Mouse (Mus musculus) heart, postnatal 36 days (tissue): ENCODE data around the gene Ttf2. TPM values are rescaled to one million over a fixed set of nuclear protein-coding genes. Genes with fewer than 3 reads are reported as not detected.

Source experiments
- DNase-seq, 2 experiments: peaks; one replicate each; pipeline ENCODE4 v3.0.0; 2021 to 2022
- intact Hi-C: fragments of 180-260 bp; cut with DNase I; formaldehyde crosslinking; loops from one replicate; pipeline ENCODE4 v1.15.1; 2025
- total RNA-seq, 2 experiments: library from RNA; stranded (reverse); gene quantifications; 2 replicates each; pipeline ENCODE4 v1.2.3; 2021

The Ttf2 gene
- total RNA-seq: 1 to 10 TPM; 2.2 to 2.6 TPM

DNA sequence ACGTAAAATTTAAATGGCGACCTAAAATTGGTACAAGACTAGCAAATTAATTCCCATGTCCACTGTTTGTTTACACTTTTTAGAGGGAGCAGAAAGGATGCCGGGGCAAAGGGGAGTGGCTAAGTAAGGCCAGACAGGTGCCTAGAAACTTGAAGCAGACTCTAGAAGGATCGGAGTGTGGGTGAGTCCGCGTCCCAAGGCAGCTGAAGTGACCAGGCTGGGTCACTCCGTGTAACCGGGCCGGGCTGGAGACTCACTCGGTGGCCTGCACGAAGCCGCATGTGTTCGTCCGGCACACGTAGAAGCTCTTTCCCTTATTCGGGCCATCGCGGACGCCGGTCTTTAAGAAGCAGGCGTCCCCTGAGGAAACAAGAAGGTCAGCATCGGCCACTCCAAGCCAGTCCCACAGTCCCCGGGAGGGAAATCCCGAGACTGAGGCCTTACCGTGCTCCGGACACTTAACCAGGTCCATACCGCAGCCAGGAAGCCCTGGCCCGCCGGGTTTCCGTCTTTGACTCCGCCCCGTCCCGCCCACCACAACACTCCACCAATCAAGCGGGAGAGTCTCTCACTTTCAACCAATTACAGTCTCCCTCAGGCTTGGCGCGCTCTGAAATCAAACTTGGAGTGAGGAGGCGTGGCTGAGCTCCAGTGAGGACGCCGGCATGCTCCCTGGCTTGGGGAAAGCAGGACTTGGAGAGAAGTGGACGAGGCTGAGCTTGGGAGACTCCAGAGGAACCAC is at the start of gene Ttf2:
Gene Ttf2 (minus strand): TSS at position 488 of the 742 bp plus-strand sequence.
- peak; percentile 94 to 95 for DNase-seq
- intact Hi-C loops: loop anchor here (5.0 kb wide), 1 partner anchor 403 kb away; no protein-coding TSS in a partner anchor

DNA sequence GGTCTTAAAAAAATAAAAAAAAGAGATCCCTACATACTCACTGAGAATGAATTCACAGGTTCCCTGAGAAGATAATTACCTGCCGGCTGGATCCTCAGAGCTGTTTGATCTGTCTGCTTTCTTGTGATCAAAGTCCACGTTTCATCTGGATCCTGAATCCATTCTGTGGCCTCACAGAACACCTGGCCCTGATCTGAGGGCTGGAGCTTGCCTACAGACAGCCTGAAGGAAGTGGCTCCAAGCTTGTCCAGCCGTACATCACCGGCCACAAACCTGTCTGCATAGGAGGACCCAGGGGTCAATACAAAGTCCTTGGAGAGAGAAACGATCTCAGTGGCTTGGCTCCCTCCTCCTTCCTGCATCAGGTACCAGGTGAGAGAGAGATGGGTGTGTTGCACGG is 49.0 kb upstream of the Ttf2 start:
- intact Hi-C loops: no loop called here
- no peak for DNase-seq

- intact Hi-C loops: no loop called here
- DNase-seq: no peak
These were observed 46.6 kb upstream of the Ttf2 start for GRCm38 (mm10) chr3:101016050-101016449.

- DNase-seq: no peak
- intact Hi-C loops: no loop called here
These were observed 45.8 kb upstream of the Ttf2 start for GRCm38 (mm10) chr3:101015254-101015653.

- no peak for DNase-seq
- intact Hi-C loops: no loop called here
These were observed 44.1 kb upstream of the Ttf2 start for GRCm38 (mm10) chr3:101013536-101013935.

DNA sequence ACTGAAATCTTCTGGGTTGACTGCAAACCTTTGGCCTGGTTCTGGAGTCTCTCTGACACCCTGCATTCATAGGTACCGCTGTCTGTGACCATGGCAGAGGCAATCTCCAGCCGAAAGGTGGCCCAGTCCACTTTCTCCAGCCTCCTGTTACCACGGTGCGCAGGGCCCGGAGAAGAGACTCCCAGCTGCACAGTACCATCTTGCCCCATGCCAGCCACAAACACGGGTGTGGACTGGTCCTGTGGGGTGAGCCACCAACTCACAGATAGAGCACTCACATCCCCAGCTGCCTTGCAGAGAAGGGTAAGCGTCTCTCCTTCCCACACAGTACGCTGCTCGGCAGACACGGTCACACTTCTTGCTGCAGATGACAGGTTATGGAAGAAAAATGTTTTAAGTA is 43.5 kb upstream of the Ttf2 start:
- DNase-seq: no peak
- intact Hi-C loops: no loop called here

DNA sequence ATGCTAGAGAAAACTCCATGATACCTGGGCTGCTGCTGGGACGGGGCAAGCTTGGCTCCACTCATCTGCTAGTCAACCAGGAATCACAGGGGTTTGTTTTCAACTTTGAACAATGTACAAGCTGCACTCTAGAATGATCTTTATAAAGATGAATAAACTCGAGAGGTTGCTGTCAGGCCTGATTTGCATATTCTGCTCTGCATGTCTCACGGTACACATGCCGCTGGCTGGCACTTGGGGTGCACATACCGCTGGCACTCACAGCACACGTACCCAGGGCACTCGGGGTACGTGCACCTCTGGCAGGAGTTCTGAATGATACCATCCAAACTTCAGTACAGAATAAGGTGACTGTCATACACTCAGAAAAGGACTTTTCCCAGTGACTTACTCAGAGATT is 43.1 kb upstream of the Ttf2 start:
- DNase-seq: no peak

DNA sequence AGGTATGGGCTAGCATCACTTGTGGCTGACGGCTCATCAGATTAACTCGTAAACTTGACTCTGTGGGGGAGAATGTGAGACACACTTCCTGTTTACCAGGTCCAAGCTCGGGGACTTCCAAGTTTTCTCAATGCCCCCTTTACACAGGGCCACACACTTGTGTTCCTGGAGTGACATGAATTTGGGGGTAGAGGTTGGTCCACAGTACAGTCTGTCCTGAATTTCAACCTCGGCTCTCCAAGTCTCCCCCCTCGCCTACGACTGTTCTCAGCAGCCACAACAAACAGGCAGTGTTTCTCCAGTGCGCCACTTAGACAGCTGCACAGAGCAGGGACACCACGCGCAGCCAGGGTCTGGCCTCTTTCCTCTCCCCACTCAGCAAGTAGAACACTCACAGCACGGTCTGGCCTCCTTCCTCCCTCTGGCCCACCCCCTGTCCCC is 42.7 kb upstream of the Ttf2 start:
- intact Hi-C loops: no loop called here
- peak in 1 of 2 experiments; percentile 31 for DNase-seq

More for the DNA sequence above, 43.1 kb upstream of the Ttf2 start:
- intact Hi-C loops: no loop called here

DNA sequence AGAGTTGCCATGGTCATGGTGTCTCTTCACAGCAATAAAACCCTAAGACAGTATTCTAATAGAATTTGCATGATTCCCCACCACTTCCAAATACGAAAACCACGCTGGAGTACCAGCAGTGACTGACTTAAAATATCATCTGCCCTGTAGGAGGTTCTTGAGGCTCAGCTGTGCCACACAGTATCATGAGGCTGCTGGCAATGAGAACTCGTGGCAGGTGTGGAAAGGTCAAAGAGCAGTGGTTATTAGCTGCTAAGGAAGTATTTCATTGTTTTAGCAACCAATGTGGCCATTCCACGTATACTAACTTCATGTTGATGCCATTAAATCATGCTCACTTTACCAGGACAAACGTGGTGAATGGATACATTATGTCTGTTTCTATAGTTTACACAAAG is 41.7 kb upstream of the Ttf2 start:
- intact Hi-C loops: no loop called here
- DNase-seq: no peak

DNA sequence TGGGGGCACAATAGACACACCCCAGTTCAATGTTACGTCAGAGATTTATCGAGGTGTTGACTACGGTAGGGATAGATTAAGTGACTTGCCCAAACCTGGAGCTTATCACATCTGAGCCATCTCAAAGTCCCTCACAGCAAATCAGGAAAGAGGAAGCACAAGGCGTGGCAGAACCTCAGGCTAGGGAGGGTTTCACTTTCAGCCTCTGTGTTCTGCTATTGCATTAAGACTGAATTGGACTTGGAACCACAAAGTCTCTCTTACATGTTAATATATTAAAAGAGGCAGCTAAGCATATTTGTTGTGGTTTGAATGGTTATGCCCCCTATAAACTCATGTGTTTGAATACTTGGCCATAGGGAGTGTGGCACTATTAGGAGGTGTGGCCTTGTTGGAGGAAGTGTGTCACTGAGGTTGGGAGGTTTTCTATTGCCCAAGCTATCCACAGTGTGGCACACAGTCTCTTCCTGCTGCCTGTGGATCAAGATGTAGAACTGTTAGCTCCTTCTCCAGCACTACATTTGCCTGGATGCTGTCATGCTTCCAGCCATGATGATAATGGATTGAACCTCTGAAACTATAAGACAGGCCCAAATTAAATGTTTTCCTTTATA is 41.2 kb upstream of the Ttf2 start:
- intact Hi-C loops: no loop called here
- DNase-seq: no peak

DNA sequence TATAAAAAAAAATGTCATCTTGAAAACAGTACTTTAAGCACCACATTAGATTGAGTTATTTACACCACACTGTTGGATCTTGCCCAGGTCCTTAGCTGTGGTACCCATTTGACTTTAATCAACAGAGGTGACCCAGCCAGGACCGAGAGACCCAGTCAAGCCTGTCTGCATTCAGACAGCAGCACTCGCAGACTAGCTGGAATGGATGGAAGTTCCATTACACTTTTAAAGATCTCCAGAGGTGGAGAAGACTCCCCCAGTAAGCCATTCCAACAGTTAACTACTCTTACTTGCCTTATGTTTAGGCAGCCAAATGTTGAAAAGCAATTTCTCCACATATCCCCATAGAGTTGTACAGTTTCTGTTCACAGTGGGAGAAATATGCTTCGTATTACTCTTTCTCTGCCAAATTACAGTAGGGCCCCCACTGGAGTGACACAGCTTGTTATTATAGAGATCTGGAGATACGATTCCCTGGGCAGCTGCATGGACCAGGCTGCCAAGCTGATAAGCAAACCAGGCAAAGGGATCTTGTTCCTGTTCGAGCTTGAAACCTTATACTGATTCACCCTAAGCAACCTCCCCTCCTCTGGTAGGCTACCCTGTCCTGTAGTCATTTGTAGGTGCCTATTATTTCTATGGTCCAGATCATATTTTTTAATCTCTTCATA is 37.8 kb upstream of the Ttf2 start:
- intact Hi-C loops: no loop called here
- DNase-seq: no peak

- DNase-seq: no peak
These were observed 35.9 kb upstream of the Ttf2 start for GRCm38 (mm10) chr3:101005392-101005791.

DNA sequence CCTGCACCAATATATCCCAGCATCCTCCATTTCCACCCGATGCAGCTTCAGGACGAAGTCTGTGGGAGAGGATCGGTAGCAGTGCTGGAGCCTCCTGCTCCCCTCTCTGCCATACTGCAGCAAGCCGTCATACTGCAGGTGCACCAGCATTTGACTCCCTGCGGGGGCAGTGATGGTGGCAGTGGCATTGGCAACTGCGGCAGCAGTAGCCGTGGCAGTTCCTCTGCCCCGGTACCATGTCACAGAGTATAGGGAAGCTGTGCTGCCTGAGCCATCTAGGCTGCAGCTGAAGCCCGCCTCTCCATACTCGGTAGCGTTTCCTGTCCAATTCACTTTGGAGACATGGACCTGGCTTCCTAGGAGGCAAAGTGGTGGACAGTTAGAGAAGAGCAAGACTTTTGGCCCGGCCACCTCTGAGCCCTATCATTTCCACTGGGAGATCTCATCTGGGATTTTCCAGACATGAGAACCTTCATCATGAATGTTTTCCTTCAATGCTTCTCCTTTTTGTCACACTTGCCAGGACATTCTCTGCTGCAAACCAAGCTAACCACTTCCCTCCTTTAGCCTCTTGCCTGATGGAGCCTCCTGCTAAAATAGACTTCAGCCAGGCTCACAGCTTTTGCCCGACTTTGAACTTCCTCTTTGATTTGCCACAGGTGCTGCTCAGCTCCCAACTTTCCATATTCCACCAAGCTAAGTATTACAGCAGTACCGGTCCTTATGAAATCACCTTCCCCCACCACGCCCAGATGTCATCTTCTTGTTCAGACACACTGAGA is 34.3 kb upstream of the Ttf2 start:
- intact Hi-C loops: no loop called here
- no peak for DNase-seq

More at GRCm38 (mm10) chr3:101005392-101005791, 35.9 kb upstream of the Ttf2 start:
- intact Hi-C loops: no loop called here

GRCm38 (mm10) chr3:100999732-101000131 is 30.3 kb upstream of the Ttf2 start:
- intact Hi-C loops: loop anchor here (1.0 to 5.0 kb wide), 2 partner anchors 25 to 163 kb away; no protein-coding TSS in a partner anchor
- no peak for DNase-seq

DNA sequence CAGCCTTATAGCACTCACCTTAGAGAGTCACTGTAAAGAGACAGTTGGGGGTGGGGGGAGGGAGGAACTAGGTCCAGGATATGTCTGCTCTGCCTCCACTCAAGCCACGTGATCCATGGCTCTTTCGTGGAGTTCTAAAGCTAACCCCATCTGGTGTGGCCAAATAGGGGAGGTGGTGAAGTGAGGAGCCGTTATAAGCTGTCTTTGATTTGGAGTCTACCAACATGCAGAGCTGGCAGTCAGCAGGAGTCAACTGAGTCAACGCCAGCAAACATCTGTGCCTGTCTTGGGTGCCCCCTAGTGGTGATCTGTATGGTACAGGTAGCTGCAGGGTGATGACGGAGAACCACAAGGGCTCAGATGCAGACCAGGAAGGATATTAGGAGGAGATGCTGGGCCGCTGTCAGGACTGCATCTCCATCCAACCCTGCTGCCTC is 29.5 kb upstream of the Ttf2 start:
- intact Hi-C loops: loop anchor here (1.0 to 5.0 kb wide), 2 partner anchors 25 to 163 kb away; no protein-coding TSS in a partner anchor
- DNase-seq: peak; percentile 70 to 75

GRCm38 (mm10) chr3:100997785-100998570 is 28.5 kb upstream of the Ttf2 start:
- DNase-seq: peak; percentile 33 to 44
- intact Hi-C loops: loop anchor here (5.0 kb wide), 1 partner anchor 164 kb away; no protein-coding TSS in a partner anchor

- intact Hi-C loops: no loop called here
- no peak for DNase-seq
These were observed 24.8 kb upstream of the Ttf2 start for GRCm38 (mm10) chr3:100994252-100994651.

GRCm38 (mm10) chr3:100993718-100994117 is 24.3 kb upstream of the Ttf2 start:
- DNase-seq: peak; percentile 40 to 62
- intact Hi-C loops: no loop called here

- intact Hi-C loops: no loop called here
- DNase-seq: peak in 1 of 2 experiments; percentile 20
These were observed 23.7 kb upstream of the Ttf2 start for GRCm38 (mm10) chr3:100993158-100993557.

DNA sequence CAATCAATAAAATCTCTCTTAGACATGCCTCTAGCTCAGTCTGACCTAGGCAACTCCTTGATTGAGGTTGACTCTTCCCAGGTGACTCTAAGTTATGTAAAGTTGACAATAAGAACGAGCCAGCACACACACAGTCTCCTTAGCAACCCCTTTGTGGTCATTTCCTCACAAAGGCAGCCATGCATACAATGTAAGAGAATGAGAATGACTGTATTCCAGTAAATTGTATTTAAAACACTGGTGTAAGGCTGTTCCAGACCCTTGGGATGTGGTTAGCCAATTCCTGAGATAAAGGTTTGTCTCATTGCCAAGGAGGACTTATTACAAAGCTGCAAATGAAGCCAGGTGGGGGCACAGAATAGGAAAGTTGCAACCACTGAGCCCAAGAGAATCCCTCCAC is 20.8 kb upstream of the Ttf2 start:
- no peak for DNase-seq
- intact Hi-C loops: no loop called here
